Mouse (Mus musculus) thymus, postnatal 25 days (tissue): ENCODE data around the gene Gm8300.
"Not testable (repeated sequence)": the region's sequence is repeated elsewhere in the genome, so short reads cannot be mapped to it uniquely, and the experiment has no call there.

Source experiments
- DNase-seq: peaks from one replicate; pipeline ENCODE4 v3.0.0; 2022

Gm8300 gene

GRCm38 (mm10) chr12:87514016-87514415 is at the start of gene Gm8300:
Gm8300 (plus strand) TSS chr12:87514316.
- DNase-seq = not testable (repeated sequence)

- DNase-seq = no peak
These were observed 49.3 kb upstream of the Gm8300 start for GRCm38 (mm10) chr12:87464678-87465297.

DNA sequence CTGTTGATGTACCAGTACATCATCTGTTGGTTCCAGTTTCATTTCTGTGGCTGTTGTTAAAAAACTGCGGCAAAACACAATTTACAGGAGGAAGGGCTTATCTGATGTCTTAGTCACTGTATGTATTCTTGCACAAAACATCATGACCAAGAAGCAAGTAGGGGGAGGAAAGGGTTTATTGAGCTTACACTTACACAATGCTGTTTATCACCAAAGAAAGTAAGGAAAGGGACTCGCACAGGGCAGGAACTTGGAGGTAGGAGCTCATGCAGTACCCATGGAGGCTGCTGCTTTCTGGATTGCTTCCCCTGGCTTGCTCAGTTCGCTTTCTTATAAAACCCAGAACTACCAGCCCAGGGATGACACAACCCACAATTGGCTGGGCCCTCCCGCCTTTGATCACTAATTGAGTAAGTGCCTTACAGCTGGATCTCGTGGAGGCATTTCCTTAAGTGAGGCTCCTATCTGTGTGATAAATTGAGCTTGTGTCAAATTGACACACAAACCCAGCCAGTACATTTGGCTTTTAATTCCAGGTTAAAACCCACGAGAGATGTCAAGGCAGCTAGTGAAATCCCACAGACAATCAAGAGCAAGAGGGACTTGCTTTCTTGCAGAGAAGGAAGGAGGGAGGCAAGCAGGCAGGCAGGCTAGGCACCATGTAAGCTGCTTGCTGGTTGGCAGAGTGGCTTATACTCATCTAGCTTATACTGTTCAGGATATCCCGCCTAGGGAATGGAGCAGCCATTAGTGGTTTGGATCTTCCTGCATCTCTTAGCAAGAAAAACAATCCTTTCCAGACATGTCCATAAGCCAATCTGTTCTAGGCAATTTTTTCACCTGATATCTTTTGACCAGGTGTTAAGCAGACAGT is 43.6 kb upstream of the Gm8300 start:
- no peak for DNase-seq

DNA sequence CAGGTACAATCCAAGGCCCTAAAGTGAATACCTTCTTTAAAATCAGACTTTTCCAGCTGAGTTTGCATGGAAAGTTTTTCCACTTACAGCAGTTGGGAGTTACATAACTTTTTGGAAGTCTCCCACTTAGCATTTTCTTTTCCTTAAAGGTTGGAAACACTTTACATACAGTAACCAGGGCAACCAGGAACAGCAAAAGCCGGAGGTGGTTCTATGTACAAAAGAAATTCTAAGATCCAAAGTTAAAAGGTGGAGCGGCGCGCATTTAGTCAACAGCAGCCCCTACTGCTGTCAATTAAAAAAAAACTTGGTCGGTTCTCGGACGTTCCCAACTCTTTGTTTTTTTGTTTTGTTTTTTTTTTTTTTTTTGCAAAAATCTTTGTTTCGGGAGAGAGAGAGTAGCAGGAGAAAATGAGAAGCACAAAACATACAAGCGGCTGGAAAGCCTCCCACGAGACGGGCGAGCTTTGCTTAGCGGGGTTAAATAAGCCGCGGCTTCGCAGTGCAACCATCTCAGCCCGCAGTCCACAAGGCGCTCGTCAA is 42.6 kb upstream of the Gm8300 start:
- DNase-seq = no peak

- peak; percentile 94 for DNase-seq
These were observed 41.9 kb upstream of the Gm8300 start, which contains the start of gene Snw1 for GRCm38 (mm10) chr12:87471964-87472786. Snw1 (minus strand) TSS chr12:87472274.

DNA sequence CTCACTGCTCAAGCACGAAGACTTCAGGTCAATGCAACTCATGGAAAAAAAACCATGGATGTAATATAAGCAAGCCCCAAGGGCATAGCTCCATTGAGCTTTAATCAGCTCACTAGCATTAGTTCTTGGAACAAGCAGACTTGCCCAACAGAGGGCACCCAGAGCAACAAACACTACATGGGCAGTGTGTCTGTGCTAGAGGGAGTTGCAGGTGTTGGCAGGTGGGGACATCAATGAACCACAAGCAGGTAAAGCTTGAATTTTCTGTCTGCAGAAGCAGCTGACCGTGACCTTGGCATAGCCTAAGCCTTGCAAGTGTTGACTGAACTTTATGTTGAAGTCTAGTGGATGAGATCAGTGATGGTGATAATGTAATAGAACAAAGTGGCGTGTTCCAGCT is 39.4 kb upstream of the Gm8300 start:
- DNase-seq = no peak

- DNase-seq = not testable (repeated sequence)
These were observed 31.6 kb upstream of the Gm8300 start for GRCm38 (mm10) chr12:87482482-87482881.

DNA sequence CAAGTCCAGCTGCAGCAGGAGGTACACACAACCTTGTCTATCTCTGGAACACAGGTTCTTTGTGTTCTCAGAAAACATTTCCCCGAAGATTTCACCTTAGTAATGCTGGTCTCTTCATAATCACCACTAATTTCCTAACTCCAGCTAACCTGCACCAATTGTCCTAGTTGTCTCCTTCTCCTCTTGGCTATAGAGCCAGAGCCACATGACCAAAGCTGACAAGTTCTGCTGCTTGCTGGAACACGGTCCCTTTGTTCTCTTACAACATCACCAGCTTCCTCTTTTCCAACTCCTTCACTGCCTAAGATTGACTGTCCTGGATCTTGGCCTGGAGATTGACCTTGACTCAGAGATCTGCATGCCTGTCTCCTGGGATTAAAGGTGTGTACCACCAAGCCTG is 25.4 kb upstream of the Gm8300 start:
- not testable (repeated sequence) for DNase-seq

GRCm38 (mm10) chr12:87494421-87494820 is 19.7 kb upstream of the Gm8300 start, which contains the start of gene Gm5788:
Gm5788 (plus strand) TSS chr12:87494721.
- DNase-seq = not testable (repeated sequence)

DNA sequence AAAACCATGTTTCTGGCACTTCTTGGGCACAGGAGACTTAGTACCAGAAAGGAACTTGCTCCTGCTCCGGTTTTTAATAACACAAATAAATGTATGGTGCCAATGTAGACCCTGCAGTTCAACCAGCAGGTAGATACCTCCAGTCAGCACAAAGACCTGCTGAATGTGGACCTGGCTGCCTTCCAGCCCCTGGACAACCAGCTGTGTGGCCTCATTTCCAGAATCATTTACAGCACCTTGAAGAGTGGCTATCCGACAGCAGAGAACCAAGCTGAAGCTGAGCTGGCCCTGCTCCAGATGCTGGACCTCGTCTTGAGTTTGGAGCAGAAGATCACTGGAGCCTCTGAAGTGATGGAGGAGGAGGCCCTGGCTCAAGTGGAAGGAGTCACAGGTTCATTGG is 5.5 kb downstream of the Gm8300 start:
- not testable (repeated sequence) for DNase-seq

- DNase-seq = no peak
These were observed 29.8 kb downstream of the Gm8300 start for GRCm38 (mm10) chr12:87543927-87544326.

GRCm38 (mm10) chr12:87550628-87551027 is 36.5 kb downstream of the Gm8300 start:
- not testable (repeated sequence) for DNase-seq
